Mouse (Mus musculus) spleen, embryonic (tissue): ENCODE results near the gene Enho.
"Not testable (repeated sequence)": the region's sequence is repeated elsewhere in the genome, so short reads cannot be mapped to it uniquely, and the experiment has no call there.

Experiments used
- CTCF ChIA-PET: fragments of 350-600 bp; sonication (Branson Sonifier 250); formaldehyde crosslinking; loops from one replicate; lab custom pipeline; 2022; lab: Charles Lee

Enho gene

DNA sequence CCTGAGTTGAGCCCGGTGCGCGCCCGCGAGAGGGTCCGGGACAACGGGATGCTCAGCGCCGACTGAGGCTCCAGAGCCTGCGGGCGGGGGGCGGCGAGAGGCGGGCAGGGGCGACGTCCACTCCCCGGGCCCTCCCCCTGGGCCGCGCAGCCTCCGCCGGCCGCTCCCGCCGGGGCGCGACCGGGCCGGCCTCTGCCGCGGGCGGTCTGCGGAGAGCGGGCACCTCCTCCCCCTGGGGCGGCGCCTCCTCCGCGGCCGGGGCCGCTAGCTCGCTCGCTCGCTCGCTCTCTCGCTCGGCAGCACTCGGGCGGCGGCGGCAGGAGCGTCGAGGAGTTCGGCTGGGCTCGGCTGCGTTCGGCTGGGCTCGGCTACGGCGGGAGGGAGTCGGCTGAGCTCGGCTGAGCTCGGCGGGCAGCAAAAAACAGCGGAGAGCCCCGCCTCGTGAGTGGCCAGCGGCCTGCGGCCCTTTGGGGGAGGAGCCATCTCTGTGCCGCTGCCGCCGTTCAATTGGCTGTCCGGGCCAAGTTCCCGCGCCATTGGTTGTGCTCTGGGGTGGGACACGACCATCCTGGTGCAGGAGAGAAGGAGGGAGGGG is at the start of gene Enho:
Gene Enho (minus strand): TSS at position 412 of the 595 bp plus-strand sequence.
- CTCF ChIA-PET: no interaction called here

DNA sequence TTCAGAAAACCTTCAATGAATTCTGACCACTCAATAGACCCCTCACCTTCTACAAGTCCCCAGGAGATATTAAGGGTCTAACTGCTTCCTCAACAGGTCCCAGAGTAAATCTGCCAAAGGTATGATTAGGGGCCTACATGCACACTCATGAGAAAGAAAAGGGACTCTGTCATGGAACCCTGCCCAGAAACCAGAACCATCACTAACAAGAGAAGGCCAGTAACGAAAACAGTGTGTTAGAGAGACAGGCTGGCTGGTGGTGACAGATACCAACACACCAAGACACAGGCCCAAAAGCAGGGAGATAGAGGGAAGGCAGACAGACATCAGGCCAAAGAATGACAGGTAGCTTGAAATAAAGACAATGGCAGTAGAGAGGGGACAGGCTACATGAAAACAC is 48.4 kb upstream of the Enho start:
- CTCF ChIA-PET: not testable (repeated sequence)

- CTCF ChIA-PET: not testable (repeated sequence)
Observed at GRCm38 (mm10) chr4:41685882-41686492, 45.9 kb upstream of the Enho start.

DNA sequence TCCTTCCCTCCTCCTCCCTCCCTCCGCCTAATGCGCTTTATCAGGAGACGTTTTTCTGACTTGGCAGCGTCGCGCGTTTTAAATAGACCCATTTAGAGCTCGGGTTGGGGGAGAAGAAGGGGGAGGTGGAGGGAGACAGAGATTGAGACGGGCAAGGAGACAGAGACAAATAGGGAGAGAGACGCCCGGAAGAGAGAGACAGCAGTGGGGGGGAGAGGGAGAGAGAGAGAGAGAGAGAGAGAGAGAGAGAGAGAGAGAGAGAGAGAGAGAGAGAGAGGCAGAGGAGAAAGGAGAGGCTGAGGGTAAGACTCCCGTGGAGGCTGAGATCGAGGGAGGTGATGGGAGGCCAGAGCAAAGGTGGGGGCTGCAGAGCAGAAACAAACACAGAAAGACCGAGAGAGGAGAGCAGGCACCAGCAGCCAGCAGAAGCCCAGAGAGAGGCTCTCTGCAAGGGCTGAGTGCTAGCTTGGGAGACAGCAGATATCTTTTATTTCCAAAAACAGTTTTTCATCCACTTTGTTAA is 44.9 kb upstream of the Enho start:
- CTCF ChIA-PET: not testable (repeated sequence)

GRCm38 (mm10) chr4:41684131-41684930 is 44.2 kb upstream of the Enho start:
- CTCF ChIA-PET: not testable (repeated sequence)

DNA sequence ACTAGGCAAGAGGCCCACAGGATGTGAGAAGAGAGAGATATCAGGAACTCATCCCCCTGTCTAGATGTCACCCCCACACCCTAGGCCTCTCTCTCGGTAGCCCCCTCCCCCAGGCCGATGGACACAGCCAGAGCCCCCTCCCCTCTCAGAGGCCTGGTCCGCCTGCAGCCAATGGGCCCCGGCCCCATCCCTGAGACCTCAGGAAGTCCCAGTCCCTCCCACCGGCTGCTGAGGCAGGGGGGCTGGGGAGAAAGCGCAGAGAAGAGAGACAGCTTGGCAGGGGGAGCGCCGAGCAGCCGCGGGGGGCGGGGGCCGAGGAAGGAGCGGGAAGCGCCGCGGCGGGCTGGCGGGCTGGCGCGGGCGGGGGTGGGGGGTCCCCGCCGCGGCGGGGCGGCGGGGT is 43.2 kb upstream of the Enho start:
- CTCF ChIA-PET: not testable (repeated sequence)

DNA sequence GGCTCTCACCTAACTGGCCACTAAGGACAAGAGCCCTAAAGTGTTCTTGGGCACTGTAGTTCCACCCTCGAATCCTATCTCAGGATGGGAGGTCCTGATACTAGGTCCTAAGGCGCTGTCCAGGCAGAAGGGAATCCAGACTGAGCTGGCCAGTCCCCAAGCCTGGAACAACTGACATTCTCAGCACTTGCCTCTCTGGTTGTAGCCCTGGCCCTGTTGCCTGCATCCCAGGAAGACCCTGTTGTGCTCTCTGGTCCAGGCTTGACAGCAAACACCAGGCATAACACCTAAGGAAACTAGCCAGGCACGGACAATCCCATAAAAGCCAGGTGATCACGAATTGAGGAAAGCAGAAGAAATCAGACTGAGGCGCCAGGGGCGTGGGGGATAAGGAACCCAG is 42.7 kb upstream of the Enho start:
- CTCF ChIA-PET: no interaction called here

- CTCF ChIA-PET: no interaction called here
Observed at GRCm38 (mm10) chr4:41681947-41682346, 41.8 kb upstream of the Enho start.

DNA sequence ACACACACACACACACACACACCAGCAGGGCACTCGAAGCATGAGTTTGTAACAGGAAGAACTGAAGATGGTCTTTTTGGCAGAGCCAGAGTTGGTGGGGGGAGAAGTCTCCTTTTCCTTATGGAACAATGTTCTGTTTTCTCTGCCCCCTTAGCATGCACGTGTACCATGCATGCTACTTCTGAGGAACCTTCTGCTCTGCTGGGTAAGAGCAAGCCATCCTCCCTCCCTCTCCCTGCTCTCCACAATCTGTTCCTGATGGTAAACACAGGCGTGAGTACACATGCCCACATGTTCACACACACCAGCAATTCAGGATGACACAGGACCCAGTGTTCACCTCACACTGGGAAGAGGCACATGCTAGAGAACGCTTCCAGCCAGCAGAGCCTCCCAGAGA is 41.1 kb upstream of the Enho start:
- CTCF ChIA-PET: no interaction called here

- CTCF ChIA-PET: no interaction called here
Observed at GRCm38 (mm10) chr4:41679291-41679690, 39.2 kb upstream of the Enho start.

GRCm38 (mm10) chr4:41678863-41679262 is 38.7 kb upstream of the Enho start:
- CTCF ChIA-PET: no interaction called here

DNA sequence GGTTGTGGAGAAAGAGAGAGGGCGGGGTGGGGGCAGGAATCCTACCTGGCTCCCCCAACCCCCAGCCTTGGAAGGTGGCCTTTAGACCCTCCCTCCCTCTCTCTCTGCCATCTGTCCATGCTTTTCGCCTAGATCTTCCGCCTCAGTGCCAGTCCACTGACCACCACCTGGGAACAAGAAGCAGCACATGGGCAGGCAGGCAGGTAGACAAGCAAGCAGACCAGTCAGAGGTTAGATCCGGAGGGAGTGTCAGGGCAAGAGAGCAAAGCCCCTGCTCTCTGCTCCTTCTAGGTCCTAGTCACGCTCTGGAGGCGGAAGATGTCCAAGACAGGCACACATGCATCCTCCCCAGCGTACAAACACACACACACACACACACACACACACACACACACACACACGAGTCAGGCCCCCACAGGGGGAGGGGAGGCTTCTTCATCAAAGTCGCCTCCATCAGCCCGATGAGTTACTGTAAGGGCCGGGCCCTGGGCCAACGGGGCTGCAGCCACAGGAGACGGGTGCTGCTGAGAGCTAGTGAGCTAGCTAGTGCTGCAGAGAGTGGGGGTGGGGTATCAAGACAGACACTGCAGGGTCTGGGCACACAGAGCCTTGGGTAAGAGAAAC is 37.0 kb upstream of the Enho start:
- CTCF ChIA-PET: no interaction called here

DNA sequence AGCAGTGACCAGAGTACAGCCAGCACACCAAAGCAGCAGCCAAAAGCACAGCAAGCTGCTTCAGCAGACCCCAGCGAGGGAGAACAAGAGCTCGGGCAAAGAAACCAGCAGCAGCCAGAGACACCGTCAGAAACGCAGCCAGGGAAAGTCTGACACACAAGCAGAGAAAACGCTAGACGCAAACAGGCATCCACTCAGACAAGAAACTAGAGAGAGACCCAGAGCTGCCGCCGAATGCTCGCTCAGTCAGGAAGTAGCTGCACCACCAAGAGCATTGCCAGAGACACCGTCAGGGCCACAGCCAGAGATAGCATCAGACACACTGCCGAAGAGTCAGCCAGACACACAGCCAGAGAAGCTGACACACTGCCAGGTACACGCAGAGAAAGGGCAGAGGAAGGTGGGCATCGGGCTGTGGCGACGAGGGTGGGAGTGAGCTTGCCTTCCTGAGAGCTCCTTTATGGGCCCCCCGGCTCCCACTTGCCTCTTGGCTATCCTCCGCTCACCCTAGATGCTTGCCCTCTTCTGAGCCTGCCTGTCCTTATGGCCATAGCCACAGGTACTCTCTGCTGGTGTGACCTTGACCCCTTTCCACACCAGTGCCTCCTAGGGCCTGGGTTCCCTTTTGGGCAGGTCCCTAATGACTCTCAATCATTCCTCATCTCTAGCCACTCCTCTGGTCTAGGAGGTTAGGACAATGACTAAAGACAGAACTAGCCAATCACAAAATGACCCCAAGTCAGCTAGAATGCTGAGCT is 36.3 kb upstream of the Enho start:
- CTCF ChIA-PET: no interaction called here

DNA sequence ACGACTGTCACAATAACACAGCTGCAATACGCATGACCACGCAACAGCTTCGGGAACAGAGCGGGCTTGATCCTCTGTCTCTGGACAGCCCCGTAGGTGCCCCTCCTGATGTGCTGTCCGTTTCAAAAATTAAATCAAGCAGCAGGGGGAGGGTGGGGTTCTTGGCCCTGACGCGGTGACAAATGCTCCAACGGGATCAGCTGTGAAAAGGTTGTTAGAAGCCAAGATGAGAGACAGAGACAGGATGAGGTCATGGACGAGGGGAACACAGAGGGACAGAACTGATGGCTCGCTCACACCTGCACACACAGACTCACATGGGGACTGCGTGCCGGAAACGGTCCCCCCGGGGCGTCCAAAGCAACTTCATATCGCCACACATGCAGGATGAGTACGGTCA is 33.1 kb upstream of the Enho start:
- CTCF ChIA-PET: no interaction called here

- CTCF ChIA-PET: no interaction called here
Observed at GRCm38 (mm10) chr4:41672522-41672963, 32.4 kb upstream of the Enho start.

DNA sequence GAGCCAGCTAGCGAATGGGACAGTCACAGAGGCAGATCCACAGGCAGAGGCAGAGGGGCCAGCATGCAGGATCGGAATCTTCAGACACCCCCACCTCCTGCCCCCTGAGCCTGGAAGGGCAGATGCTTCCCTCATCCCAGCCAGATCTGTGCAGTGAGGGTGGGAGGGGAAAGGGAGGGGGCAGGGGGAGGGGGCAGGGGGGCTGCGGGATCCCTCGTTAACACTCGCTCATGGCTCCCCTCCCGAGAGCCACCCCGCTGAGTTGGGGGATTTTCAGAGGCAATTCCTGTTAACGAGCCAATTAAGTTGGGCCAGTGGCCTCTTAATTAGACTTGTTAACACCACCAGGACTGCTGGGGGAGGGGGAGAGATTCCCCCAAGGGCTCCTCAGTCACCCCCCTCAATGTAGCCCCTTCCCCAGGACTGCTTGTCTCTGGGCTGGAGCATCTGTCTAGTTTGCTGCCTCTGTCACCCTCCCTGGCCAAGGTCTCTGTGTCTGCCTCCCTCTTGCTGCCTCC is 31.9 kb upstream of the Enho start:
- CTCF ChIA-PET: no interaction called here

- CTCF ChIA-PET: no interaction called here
Observed at GRCm38 (mm10) chr4:41671500-41671899, 31.4 kb upstream of the Enho start.

DNA sequence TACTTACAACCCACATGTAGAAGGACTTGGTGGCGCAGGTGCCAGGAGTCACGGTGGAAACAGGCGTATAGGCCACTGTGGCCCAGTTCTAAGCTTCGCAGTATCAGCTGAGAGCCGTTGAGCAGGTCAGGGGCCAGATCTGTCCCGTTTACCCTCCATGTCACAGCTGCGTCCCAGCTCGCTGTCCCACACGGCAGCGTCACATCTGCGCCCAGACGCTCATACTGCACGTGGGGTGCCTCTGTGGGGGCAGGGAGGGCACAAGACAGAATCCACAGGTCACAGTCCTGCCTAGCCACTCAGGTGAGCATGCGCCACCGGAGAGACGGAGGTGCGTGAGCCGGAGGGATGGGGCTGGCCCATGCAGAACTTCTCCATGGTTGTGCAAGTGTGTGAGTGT is 30.7 kb upstream of the Enho start:
- CTCF ChIA-PET: no interaction called here

GRCm38 (mm10) chr4:41666646-41667045 is 26.5 kb upstream of the Enho start:
- CTCF ChIA-PET: no interaction called here

DNA sequence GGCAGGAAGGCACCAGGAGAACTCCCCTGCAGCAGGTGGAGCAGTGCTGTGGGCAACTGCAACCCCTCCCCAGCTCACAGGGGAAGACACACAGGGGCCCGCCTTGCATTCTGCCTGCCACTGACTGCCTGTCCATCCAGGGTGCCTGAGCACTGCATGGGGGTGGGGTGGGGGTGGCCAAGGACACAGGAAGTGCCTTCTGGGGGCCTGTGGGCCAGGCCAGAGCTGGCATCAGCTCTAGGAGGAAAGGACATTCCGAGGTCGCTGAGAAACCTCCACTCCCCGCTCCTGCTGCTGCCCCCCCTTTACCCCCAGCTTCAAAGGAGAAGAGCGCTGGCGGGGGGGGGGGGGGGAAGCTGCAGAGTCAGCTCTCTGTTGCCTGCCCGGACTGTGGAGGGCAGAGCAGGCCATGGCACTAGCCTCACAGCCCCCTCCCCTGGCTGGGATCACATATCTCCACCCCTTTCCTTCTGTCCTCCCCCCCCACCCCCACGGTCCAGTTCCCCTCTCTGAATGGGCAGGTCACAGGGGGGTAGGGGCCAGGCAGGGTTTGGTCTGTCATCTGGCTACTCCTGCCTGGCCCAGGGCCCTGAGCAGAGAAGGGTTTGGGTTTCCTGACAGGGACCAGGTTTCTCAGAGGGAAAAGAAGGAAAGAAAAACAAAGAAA is 25.0 kb upstream of the Enho start:
- CTCF ChIA-PET: interaction anchor here (0.6 kb wide), 1 partner anchor 523 kb away, joined by 6 read pairs; no protein-coding TSS in a partner anchor

GRCm38 (mm10) chr4:41664533-41664932 is 24.4 kb upstream of the Enho start:
- CTCF ChIA-PET: no interaction called here
